Mouse (Mus musculus) bone marrow, adult 2 months (tissue): Measurements from ENCODE around the gene Hmcn2.

Experiments
- CTCF ChIP-seq: fragments of 200-500 bp; IDR thresholded peaks from 2 replicates; pipeline ENCODE4 v1.5.1; 2011; ENCODE audit warnings: low read length, control low read depth; ENCODE audit not compliant: control insufficient read depth, insufficient read depth
- POLR2A ChIP-seq: fragments of 200-500 bp; IDR thresholded peaks from 2 replicates; pipeline ENCODE4 v1.6.1; 2011; ENCODE audit warnings: low read depth, mild to moderate bottlenecking, control low read depth, low read length, borderline replicate concordance; ENCODE audit not compliant: control insufficient read depth

DNA sequence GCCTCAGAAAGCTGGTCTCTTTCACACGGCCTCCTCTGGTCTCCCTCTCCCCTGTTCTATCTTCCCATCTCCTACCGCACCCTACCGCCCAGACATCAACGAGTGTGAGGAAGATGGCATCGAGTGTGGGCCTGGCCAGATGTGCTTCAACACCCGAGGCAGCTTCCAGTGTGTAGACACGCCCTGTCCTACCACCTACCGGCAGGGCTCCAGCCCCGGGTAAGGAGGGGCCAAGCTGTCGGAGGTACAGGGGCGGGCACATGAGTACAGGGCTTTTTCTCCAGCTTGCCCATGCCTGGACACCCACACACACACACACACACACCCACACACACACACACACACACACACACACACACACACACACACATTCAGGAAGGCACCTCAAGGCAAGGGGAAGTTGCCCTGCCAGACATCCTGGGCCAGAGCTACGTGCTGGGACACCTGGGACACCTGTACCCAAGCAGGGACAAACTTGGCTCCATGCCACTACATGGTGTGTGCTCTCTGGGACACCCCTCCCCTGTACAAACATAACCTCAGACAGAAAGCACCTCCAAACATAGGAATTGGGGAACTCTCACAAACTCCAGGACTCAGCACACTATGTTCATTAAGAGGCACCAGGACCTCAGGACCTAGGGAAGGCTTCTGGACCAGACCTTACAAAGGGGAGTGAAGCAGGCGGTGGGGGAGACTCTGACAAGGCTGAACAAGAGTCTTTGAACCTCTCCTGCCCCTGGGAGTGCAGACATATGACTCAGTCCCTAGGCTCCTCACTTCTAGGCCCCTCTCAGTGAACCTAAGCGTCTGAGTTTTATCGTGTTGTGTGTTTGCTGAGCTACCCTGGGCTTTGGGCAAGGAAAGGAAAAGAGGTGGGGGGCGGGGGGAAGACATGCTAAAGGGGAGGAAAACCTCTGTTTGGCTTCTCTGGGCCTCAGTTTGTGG lies 145.0 kb downstream of the Hmcn2 start:
- no peak for TF ChIP-seq CTCF
- TF ChIP-seq POLR2A: no peak
